Mouse (Mus musculus) megakaryocyte, adult 5-6 weeks (primary cell): Measurements from ENCODE around the gene 5330417H12Rik. TPM values are rescaled to one million over a fixed set of nuclear protein-coding genes. Genes with fewer than 3 reads are reported as not detected.

Experiments
- total RNA-seq, 2 experiments: library from RNA; stranded (forward) in 1 of 2; stranded (reverse) in 1 of 2; fragments of 153-499, 151-499 nt in 1 of 2; fragments of 221-1000, 200-1000 nt in 1 of 2; gene quantifications; 2 replicates each; pipeline versions ENCODE4 v1.2.3 to v1.2.4; 2015 to 2017

Gene 5330417H12Rik
- total RNA-seq, 2 experiments from 2014 or later: not detected

Other genes with a start within 250 kb of the 5330417H12Rik start
- gene Olfml1, start 57.7 kb downstream of the 5330417H12Rik start, total RNA-seq (2015): not detected in 2 replicates
- not detected in 2 replicates for gene Olfml1, start 57.7 kb downstream of the 5330417H12Rik start, total RNA-seq (2017)
- 9.3 and 11.2 TPM in 2 replicates for gene Ppfibp2, start 30.0 kb downstream of the 5330417H12Rik start, total RNA-seq (2015)
- gene Ppfibp2, start 30.0 kb downstream of the 5330417H12Rik start, total RNA-seq (2017): 12.1 and 14.9 TPM in 2 replicates
- not detected in 2 replicates for gene Cyb5r2, start 132.9 kb upstream of the 5330417H12Rik start, total RNA-seq (2015)
- not detected in 2 replicates for gene Cyb5r2, start 132.9 kb upstream of the 5330417H12Rik start, total RNA-seq (2017)
- gene Ovch2, start 176.0 kb upstream of the 5330417H12Rik start, total RNA-seq (2015): not detected in 2 replicates
- not detected in 2 replicates for gene Ovch2, start 176.0 kb upstream of the 5330417H12Rik start, total RNA-seq (2017)
- gene Olfr467, start 187.1 kb upstream of the 5330417H12Rik start, total RNA-seq (2015): not detected in 2 replicates
- not detected in 2 replicates for gene Olfr467, start 187.1 kb upstream of the 5330417H12Rik start, total RNA-seq (2017)
- not detected in 2 replicates for gene Olfr469, start 200.4 kb upstream of the 5330417H12Rik start, total RNA-seq (2015)
- gene Olfr469, start 200.4 kb upstream of the 5330417H12Rik start, total RNA-seq (2017): not detected in 2 replicates
- not detected in 2 replicates for gene Olfr470, start 222.3 kb upstream of the 5330417H12Rik start, total RNA-seq (2015)
- gene Olfr470, start 222.3 kb upstream of the 5330417H12Rik start, total RNA-seq (2017): not detected in 2 replicates